Mouse (Mus musculus): ENCODE results near the gene Nr5a2.

GRCm38 (mm10) chr1:136868285-136868684, 92.0 kb downstream of the Nr5a2 start:
- no peak for TF ChIP-seq POLR2A (IDR thresholded peaks at IDR 0.05; ENCODE audit: insufficient read depth, low read depth, low read length)
- TF ChIP-seq CTCF (IDR thresholded peaks at IDR 0.05), result no peak
